Mouse (Mus musculus): Measurements from ENCODE around the gene H2al1m. TPM values are rescaled to one million over a fixed set of nuclear protein-coding genes. Genes with fewer than 3 reads are reported as not detected.
"Not testable (repeated sequence)": the region's sequence is repeated elsewhere in the genome, so short reads cannot be mapped to it uniquely, and the experiment has no call there.

H2al1m gene
- polyA plus RNA-seq (2016; fragmentation: Nextera tagmentation; extraction: Ambion mirVana) = not detected in 2 replicates

- not testable (repeated sequence) for H3K4me1 ChIP-seq; H3K27ac ChIP-seq (replicated peaks); DNase-seq (ENCODE audit: low spot score); H3K36me3 ChIP-seq; H3K4me3 ChIP-seq; H3K27me3 ChIP-seq (ENCODE audit: low read depth, poor library complexity, severe bottlenecking); H3K9me3 ChIP-seq (replicated peaks)
- no CpG with 5 or more reads among the region's 1 CpGs for whole genome bisulfite sequencing
Measured at GRCm38 (mm10) chrX:9283464-9283863, at the start of gene H2al1m. Gene H2al1m, plus strand, starts transcription at chrX:9283764.

DNA sequence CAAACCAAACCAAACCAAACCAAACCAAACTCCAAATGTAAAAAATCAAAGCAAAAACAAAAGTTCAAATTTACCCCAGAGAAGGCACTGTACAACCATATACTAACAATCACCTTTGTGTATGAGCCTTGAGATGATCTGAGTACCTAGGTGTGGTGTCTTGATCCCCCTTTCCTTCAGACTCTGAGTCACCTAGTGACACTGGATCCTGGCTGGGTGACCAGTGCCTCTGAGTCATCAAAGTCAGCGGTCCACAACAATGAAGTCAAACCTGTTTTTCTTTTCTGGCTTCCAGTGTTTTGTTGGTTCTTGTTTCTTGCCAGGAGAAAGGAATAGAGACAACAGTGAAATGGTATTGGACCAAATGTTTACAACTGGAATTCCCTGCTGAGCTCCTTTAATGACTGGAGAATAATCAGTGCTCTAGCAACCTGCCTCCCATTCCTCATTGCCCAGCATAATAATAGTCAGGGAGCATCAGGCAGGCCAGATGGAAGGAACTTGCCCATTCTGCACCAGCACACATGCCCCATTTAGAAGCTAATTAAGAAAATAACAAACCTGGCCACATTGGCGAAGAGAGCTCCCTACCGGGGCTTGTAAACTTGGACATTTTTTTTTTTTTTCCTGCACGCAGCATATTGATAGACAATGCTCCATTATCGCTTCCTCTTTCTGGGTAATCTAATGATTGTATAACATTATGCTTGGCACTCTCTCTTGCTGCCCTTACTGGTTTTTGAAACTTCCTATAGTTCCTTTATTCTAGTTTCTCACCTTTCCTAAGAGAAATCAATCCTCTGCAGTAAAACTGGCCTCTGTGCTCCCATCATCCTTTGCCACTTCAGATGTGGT is 42.6 kb upstream of the H2al1m start:
- Histone ChIP-seq H3K4me1 (no peaks in the 10 kb centered on the region), H3K36me3 (no peaks in the 10 kb centered on the region), H3K4me3 (no peak overlapping the region), H3K27me3 (ENCODE audit: low read depth, poor library complexity, severe bottlenecking) (no peaks in the 10 kb centered on the region), H3K9me3 (replicated peaks) (no peaks in the 10 kb centered on the region), H3K27ac (replicated peaks) (no peak overlapping the region)
- WGBS = 80% methylated on average over 5 of the region's 5 CpGs
- DNase-seq (ENCODE audit: low spot score) = no peak

DNA sequence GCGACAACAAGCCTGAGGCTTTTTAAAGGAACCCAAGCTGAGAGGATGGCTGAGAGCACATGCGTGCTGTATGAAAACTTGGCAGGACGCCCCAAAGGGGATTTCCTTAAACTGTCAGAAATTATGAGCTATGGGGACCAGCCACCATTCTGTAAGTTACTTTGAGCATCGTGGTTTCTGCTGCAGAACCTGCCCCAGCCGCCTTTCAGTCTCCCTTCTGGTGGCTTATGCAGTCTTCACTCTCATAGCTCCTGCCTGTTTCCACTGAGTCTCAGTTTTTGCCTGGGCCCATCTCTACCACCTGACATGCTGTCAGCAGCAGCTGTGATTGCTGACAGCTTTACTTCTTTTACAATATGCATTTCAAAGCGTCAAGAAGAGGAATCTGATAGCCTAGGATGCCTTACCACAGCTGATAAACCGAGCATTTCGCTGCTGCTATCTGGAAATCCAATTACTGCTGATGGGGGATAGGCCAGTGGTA is 40.1 kb upstream of the H2al1m start:
- Histone ChIP-seq H3K4me1 (no peaks in the 10 kb centered on the region), H3K4me3 (no peak overlapping the region), H3K9me3 (replicated peaks) (no peaks in the 10 kb centered on the region), H3K27ac (replicated peaks) (no peak overlapping the region), H3K27me3 (ENCODE audit: low read depth, poor library complexity, severe bottlenecking) (no peaks in the 10 kb centered on the region), H3K36me3 (no peaks in the 10 kb centered on the region)
- DNase-seq (ENCODE audit: low spot score) = no peak
- 76% methylated on average over 8 of the region's 8 CpGs for WGBS

- DNase-seq (ENCODE audit: low spot score) = no peak
- WGBS = 79% methylated on average over 12 of the region's 12 CpGs
- no peaks in the 10 kb centered on the region for H3K4me1 ChIP-seq
Measured at GRCm38 (mm10) chrX:9244603-9245336, 38.8 kb upstream of the H2al1m start.

GRCm38 (mm10) chrX:9248911-9249310 is 34.7 kb upstream of the H2al1m start:
- no peaks in the 10 kb centered on the region for H3K9me3 ChIP-seq (replicated peaks)
- no peaks in the 10 kb centered on the region for H3K4me1 ChIP-seq
- 73% methylated on average over 5 of the region's 5 CpGs for WGBS
- no peaks in the 10 kb centered on the region for H3K36me3 ChIP-seq
- no peaks in the 10 kb centered on the region for H3K27me3 ChIP-seq (ENCODE audit: low read depth, poor library complexity, severe bottlenecking)
- no peak overlapping the region for H3K27ac ChIP-seq (replicated peaks)
- H3K4me3 ChIP-seq = no peak overlapping the region
- DNase-seq (ENCODE audit: low spot score) = no peak

More at GRCm38 (mm10) chrX:9244603-9245336, 38.8 kb upstream of the H2al1m start:
- no peak overlapping the region for H3K4me3 ChIP-seq
- no peaks in the 10 kb centered on the region for H3K27me3 ChIP-seq (ENCODE audit: low read depth, poor library complexity, severe bottlenecking)
- no peaks in the 10 kb centered on the region for H3K36me3 ChIP-seq
- H3K9me3 ChIP-seq (replicated peaks) = no peaks in the 10 kb centered on the region
- no peak overlapping the region for H3K27ac ChIP-seq (replicated peaks)

GRCm38 (mm10) chrX:9253990-9254389 is 29.6 kb upstream of the H2al1m start:
- Histone ChIP-seq H3K4me1 (no peaks in the 10 kb centered on the region), H3K27ac (replicated peaks) (no peak overlapping the region), H3K36me3 (no peaks in the 10 kb centered on the region), H3K9me3 (replicated peaks) (no peaks in the 10 kb centered on the region), H3K27me3 (ENCODE audit: low read depth, poor library complexity, severe bottlenecking) (no peaks in the 10 kb centered on the region), H3K4me3 (no peak overlapping the region)
- no peak for DNase-seq (ENCODE audit: low spot score)
- 83% methylated on average over 10 of the region's 10 CpGs for WGBS

GRCm38 (mm10) chrX:9254901-9255300 is 28.7 kb upstream of the H2al1m start:
- no peaks in the 10 kb centered on the region for H3K27me3 ChIP-seq (ENCODE audit: low read depth, poor library complexity, severe bottlenecking)
- H3K36me3 ChIP-seq = no peaks in the 10 kb centered on the region
- H3K4me3 ChIP-seq = no peak overlapping the region
- DNase-seq (ENCODE audit: low spot score) = no peak
- no peak overlapping the region for H3K27ac ChIP-seq (replicated peaks)
- no peaks in the 10 kb centered on the region for H3K9me3 ChIP-seq (replicated peaks)
- 86% methylated on average over 3 of the region's 3 CpGs for WGBS
- H3K4me1 ChIP-seq = no peaks in the 10 kb centered on the region

DNA sequence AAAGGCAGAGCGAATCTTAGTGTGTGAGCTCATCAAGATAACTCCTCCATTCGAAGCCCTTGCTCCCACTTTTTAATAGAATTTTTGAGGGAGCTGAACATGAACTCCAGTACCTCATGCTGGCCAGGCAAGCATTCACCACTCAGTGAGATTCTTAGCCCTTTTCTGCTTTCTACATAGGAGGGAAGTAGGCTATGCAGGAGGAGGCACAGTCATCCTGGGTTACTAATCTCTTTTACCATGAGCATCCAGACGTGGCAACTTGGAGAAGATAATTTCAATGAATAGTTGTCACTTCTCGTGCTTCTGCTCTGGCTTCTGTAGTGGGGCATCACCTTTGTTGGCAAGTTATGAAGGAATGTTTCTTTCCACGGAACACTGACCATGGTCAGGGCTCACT is 26.8 kb upstream of the H2al1m start, which contains the start of gene Gm14862:
Gm14862 (minus strand) TSS at position 134 of the 400 bp plus-strand sequence.
- 81% methylated on average over 5 of the region's 5 CpGs for WGBS
- no peak for DNase-seq (ENCODE audit: low spot score)
- H3K27me3 ChIP-seq (ENCODE audit: low read depth, poor library complexity, severe bottlenecking) = no peaks in the 10 kb centered on the region
- no peak within 1 kb of the TSS for H3K4me3 ChIP-seq
- H3K4me1 ChIP-seq = no peaks in the 10 kb centered on the region
- no peak within 1 kb of the TSS for H3K27ac ChIP-seq (replicated peaks)
- no peaks in the 10 kb centered on the region for H3K36me3 ChIP-seq
- H3K9me3 ChIP-seq (replicated peaks) = no peaks in the 10 kb centered on the region

DNA sequence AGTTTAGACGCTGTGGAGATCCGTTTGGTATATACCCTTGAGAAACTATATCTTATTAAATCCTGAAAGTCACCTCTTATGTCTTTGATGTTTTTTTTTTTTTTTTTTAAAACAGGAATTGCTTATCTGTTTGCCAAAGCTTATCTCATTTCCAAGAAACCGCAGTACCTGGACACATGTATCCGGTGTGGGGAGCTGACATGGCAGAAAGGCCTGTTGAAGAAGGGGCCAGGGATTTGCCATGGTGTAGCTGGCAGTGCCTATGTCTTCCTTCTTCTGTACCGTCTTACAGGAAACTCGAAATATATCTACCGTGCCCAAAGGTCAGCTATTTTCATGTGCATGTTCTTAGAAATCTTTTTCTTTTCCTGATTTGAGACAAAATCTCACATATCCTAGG is 25.7 kb upstream of the H2al1m start:
- H3K4me1 ChIP-seq = no peaks in the 10 kb centered on the region
- no peaks in the 10 kb centered on the region for H3K36me3 ChIP-seq
- H3K27me3 ChIP-seq (ENCODE audit: low read depth, poor library complexity, severe bottlenecking) = no peaks in the 10 kb centered on the region
- no peak overlapping the region for H3K4me3 ChIP-seq
- no peaks in the 10 kb centered on the region for H3K9me3 ChIP-seq (replicated peaks)
- 93% methylated on average over 7 of the region's 7 CpGs for WGBS
- DNase-seq (ENCODE audit: low spot score) = no peak
- H3K27ac ChIP-seq (replicated peaks) = no peak overlapping the region

DNA sequence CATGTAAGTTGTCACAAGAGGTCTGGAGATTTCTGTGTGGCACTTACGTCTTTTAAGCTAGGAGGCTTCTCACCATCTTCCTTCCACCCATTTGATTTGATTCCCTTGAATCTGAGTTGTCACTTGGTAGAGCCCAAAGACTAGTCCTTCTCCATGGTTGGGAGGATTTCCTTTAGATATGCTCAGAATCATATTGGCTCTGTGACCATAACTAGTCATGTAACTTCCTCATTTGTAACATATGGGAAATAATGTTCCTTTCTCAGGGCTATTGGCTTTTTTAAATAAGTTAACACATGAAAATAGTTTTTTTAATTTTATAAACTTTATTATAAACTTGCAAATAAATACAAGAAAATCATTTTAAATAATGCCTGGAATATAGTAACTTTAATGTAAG is 24.3 kb upstream of the H2al1m start:
- 92% methylated on average over 1 of the region's 1 CpGs for WGBS
- H3K9me3 ChIP-seq (replicated peaks) = no peaks in the 10 kb centered on the region
- no peak for DNase-seq (ENCODE audit: low spot score)
- H3K4me1 ChIP-seq = no peaks in the 10 kb centered on the region
- H3K36me3 ChIP-seq = no peaks in the 10 kb centered on the region
- no peak overlapping the region for H3K27ac ChIP-seq (replicated peaks)
- no peaks in the 10 kb centered on the region for H3K27me3 ChIP-seq (ENCODE audit: low read depth, poor library complexity, severe bottlenecking)
- no peak overlapping the region for H3K4me3 ChIP-seq

GRCm38 (mm10) chrX:9271112-9271511 is 12.5 kb upstream of the H2al1m start:
- Histone ChIP-seq H3K27me3 (ENCODE audit: low read depth, poor library complexity, severe bottlenecking) (no peaks in the 10 kb centered on the region), H3K27ac (replicated peaks) (no peak overlapping the region), H3K9me3 (replicated peaks) (no peaks in the 10 kb centered on the region; the same call in 1 of the 2 replicates), H3K4me1 (no peaks in the 10 kb centered on the region), H3K4me3 (no peak overlapping the region), H3K36me3 (no peaks in the 10 kb centered on the region)
- WGBS = 64% methylated on average over 3 of the region's 3 CpGs
- no peak for DNase-seq (ENCODE audit: low spot score)

GRCm38 (mm10) chrX:9271947-9272459 is 11.6 kb upstream of the H2al1m start:
- H3K27me3 ChIP-seq (ENCODE audit: low read depth, poor library complexity, severe bottlenecking) = no peaks in the 10 kb centered on the region

More at GRCm38 (mm10) chrX:9271947-9272459, 11.6 kb upstream of the H2al1m start:
- H3K27ac ChIP-seq (replicated peaks) = peak overlapping the region; percentile 80
- no peaks in the 10 kb centered on the region for H3K36me3 ChIP-seq
- no peaks in the 10 kb centered on the region for H3K4me1 ChIP-seq
- DNase-seq (ENCODE audit: low spot score) = no peak
- H3K9me3 ChIP-seq (replicated peaks) = no peaks in the 10 kb centered on the region; the same call in 1 of the 2 replicates
- H3K4me3 ChIP-seq = peak overlapping the region; percentile 64
- 20% methylated on average over 8 of the region's 8 CpGs for WGBS
